Mouse (Mus musculus) frontal cortex, adult (tissue): ENCODE data around the gene Vmn1r62.
"Not testable (repeated sequence)": the region's sequence is repeated elsewhere in the genome, so short reads cannot be mapped to it uniquely, and the experiment has no call there.

ENCODE experiments used
- ATAC-seq: cut with Nextera tagmentation; 2 replicates; pipeline ENCODE4 v1.9.2; 2017; ENCODE audit warnings: mild to moderate bottlenecking, moderate library complexity, mixed read lengths; ENCODE audit not compliant: low TSS enrichment

Gene Vmn1r62

GRCm38 (mm10) chr7:5673331-5673730, at the start of gene Vmn1r62:
Gene Vmn1r62 (plus strand): TSS chr7:5673631.
- not testable (repeated sequence) for ATAC-seq
